ENCODE assay signal across 8 mouse cellular contexts in genomic region chr7:141194830-141195229, GRCm38 (mm10). TPM values are rescaled to one million over a fixed set of nuclear protein-coding genes. Genes with fewer than 3 reads are reported as not detected.
DNase-seq lines count a peak whose midpoint lies in the region; ATAC-seq and TF ChIP-seq lines count a peak whose summit lies in the region.

No protein-coding gene starts in this region.

- ATAC-seq in embryonic facial prominence, embryonic 11.5 days (replicated peaks; ENCODE audit: insufficient number of reproducible peaks, low FRiP score, low TSS enrichment, low read depth) = peak; percentile 35
- ATAC-seq in limb, embryonic 14.5 days (ENCODE audit: low FRiP score, low read depth) = peak; percentile 31
- peak; percentile 15 for ATAC-seq in midbrain, embryonic 16.5 days

- no peak for TF ChIP-seq CTCF in kidney, adult 2 months (conservative IDR thresholded peaks at IDR 0.05; ENCODE audit: insufficient read depth, insufficient read length, low read depth, low read length)

- 1% methylated on average over 28 of the region's 28 CpGs for WGBS in embryonic facial prominence, embryonic 11.5 days
- WGBS in kidney, adult 2 months = 1% methylated on average over 28 of the region's 28 CpGs
- under 1% methylated on average over 28 of the region's 28 CpGs for WGBS in limb, embryonic 14.5 days
- WGBS in midbrain, embryonic 16.5 days = under 1% methylated on average over 28 of the region's 28 CpGs

- no peaks in the 10 kb centered on the region for H3K27me3 ChIP-seq in embryonic facial prominence, embryonic 11.5 days (ENCODE audit: control insufficient read depth, insufficient read depth, low read length)
- no peaks in the 10 kb centered on the region for H3K27me3 ChIP-seq in kidney, adult 2 months (replicated peaks; ENCODE audit: control insufficient read depth, insufficient read depth, low read length)
- no peaks in the 10 kb centered on the region for H3K27me3 ChIP-seq in limb, embryonic 14.5 days (ENCODE audit: control insufficient read depth, insufficient read depth, low read length)
- H3K27me3 ChIP-seq in midbrain, embryonic 16.5 days (ENCODE audit: control insufficient read depth, insufficient read depth, low read depth, low read length) = no peaks in the 10 kb centered on the region

- H3K4me3 ChIP-seq in embryonic facial prominence, embryonic 11.5 days (ENCODE audit: low read depth, low read length) = peak overlapping the region; percentile 88
- H3K4me3 ChIP-seq in kidney, adult 2 months (ENCODE audit: insufficient read depth, low read depth, low read length) = peak overlapping the region; percentile 93
- H3K4me3 ChIP-seq in limb, embryonic 14.5 days (replicated peaks; ENCODE audit: low read length) = peak overlapping the region; percentile 92
- peak overlapping the region; percentile 94 for H3K4me3 ChIP-seq in midbrain, embryonic 16.5 days (ENCODE audit: low read depth, low read length)

- peak overlapping the region; percentile 31 for H3K27ac ChIP-seq in embryonic facial prominence, embryonic 11.5 days (replicated peaks; ENCODE audit: low read depth, low read length)
- H3K27ac ChIP-seq in kidney, adult 2 months (ENCODE audit: insufficient read depth, low read depth, low read length) = peak overlapping the region; percentile 88
- H3K27ac ChIP-seq in limb, embryonic 14.5 days (replicated peaks; ENCODE audit: low read depth, low read length) = peak overlapping the region; percentile 72
- peak overlapping the region; percentile 80 for H3K27ac ChIP-seq in midbrain, embryonic 16.5 days (ENCODE audit: low read length)

- H3K4me1 ChIP-seq in embryonic facial prominence, embryonic 11.5 days (ENCODE audit: control insufficient read depth, insufficient read depth, low read length) = peaks cover 3% of the 10 kb centered on the region; the same call in 1 of the 2 replicates
- H3K4me1 ChIP-seq in kidney, adult 2 months (ENCODE audit: control insufficient read depth, insufficient read depth, low read length) = peaks cover 8% of the 10 kb centered on the region; the same call in 1 of the 2 replicates
- peaks cover 13% of the 10 kb centered on the region for H3K4me1 ChIP-seq in limb, embryonic 14.5 days (ENCODE audit: control insufficient read depth, insufficient read depth, low read length)
- H3K4me1 ChIP-seq in midbrain, embryonic 16.5 days (ENCODE audit: control insufficient read depth, insufficient read depth, low read length) = peaks cover 30% of the 10 kb centered on the region

- peak overlapping the region; percentile 75 for H3K4me2 ChIP-seq in embryonic facial prominence, embryonic 11.5 days (ENCODE audit: low read depth, low read length)
- peak overlapping the region; percentile 95 for H3K4me2 ChIP-seq in limb, embryonic 14.5 days (replicated peaks; ENCODE audit: low read depth, low read length, severe bottlenecking)
- peak overlapping the region; percentile 99 for H3K4me2 ChIP-seq in midbrain, embryonic 16.5 days (ENCODE audit: low read length)

- no peaks in the 10 kb centered on the region for H3K9me3 ChIP-seq in embryonic facial prominence, embryonic 11.5 days (replicated peaks; ENCODE audit: control insufficient read depth, low read length)
- H3K9me3 ChIP-seq in limb, embryonic 14.5 days (ENCODE audit: control insufficient read depth, low read length) = no peaks in the 10 kb centered on the region
- no peaks in the 10 kb centered on the region for H3K9me3 ChIP-seq in midbrain, embryonic 16.5 days (replicated peaks; ENCODE audit: control insufficient read depth, low read length, poor library complexity, severe bottlenecking)

- peak overlapping the region; percentile 54 for H3K9ac ChIP-seq in embryonic facial prominence, embryonic 11.5 days (replicated peaks; ENCODE audit: low read length)
- peak overlapping the region; percentile 35 for H3K9ac ChIP-seq in limb, embryonic 14.5 days (ENCODE audit: low read depth, low read length, severe bottlenecking)
- peak overlapping the region; percentile 91 for H3K9ac ChIP-seq in midbrain, embryonic 16.5 days (ENCODE audit: low read depth, low read length)

- H3K36me3 ChIP-seq in embryonic facial prominence, embryonic 11.5 days (replicated peaks; ENCODE audit: control insufficient read depth, insufficient read depth, low read depth, low read length) = peaks cover 3% of the 10 kb centered on the region
- peaks cover 2% of the 10 kb centered on the region; the same call in 1 of the 2 replicates for H3K36me3 ChIP-seq in kidney, adult 2 months (ENCODE audit: control insufficient read depth, insufficient read depth, low read length)
- H3K36me3 ChIP-seq in limb, embryonic 14.5 days (ENCODE audit: control insufficient read depth, insufficient read depth, low read length) = peaks cover 31% of the 10 kb centered on the region
- peaks cover 23% of the 10 kb centered on the region for H3K36me3 ChIP-seq in midbrain, embryonic 16.5 days (ENCODE audit: control insufficient read depth, insufficient read depth, low read length)

- peak; percentile 77 for DNase-seq in 3134 (ENCODE audit: extremely low read depth, insufficient read length, low spot score)
- peak; percentile 94 for DNase-seq in adrenal gland, postnatal 10 days
- peak; percentile 97 for DNase-seq in embryonic facial prominence, embryonic 11.5 days (ENCODE audit: low spot score)
- DNase-seq in heart, adult 18-20 months = peak; percentile 89 to 90
- DNase-seq in kidney, adult 2 months = peak; percentile 95
- peak; percentile 85 for DNase-seq in limb, embryonic 14.5 days (ENCODE audit: low spot score)
- DNase-seq in spleen, postnatal 10 days (ENCODE audit: low spot score in 2 of 2) = peak; percentile 95 to 99

- no peak for TF ChIP-seq POLR2A in kidney, adult 2 months (IDR thresholded peaks at IDR 0.05; ENCODE audit: low read depth, low read length)
- TF ChIP-seq POLR2A in limb, embryonic 14.5 days (IDR thresholded peaks at IDR 0.05; ENCODE audit: borderline replicate concordance, extremely low read depth, insufficient read depth, insufficient read length) = no peak

RNA-seq across cellular contexts. Expression of gene Lrrc56, which starts 0.9 kb away (rescaled TPM):
- total RNA-seq in adrenal gland, postnatal 10 days (2021) = 1 to 10 TPM; 6.8 to 8.6 TPM
- 8.2 and 8.7 TPM in 2 replicates for polyA plus RNA-seq in embryonic facial prominence, embryonic 11.5 days (2014; fragmentation: Nextera tagmentation; extraction: Ambion mirVana)
- total RNA-seq in heart, adult 18-20 months (2021) = 1 to 10 TPM; 2.0 to 3.4 TPM
- 9.6 and 13.5 TPM in 2 replicates for polyA plus RNA-seq in kidney, adult 2 months (2012; rRNA removed)
- polyA plus RNA-seq in limb, embryonic 14.5 days (2012; rRNA removed) = 14.8 and 17.8 TPM in 2 replicates
- 5.8 and 8.3 TPM in 2 replicates for polyA plus RNA-seq in limb, embryonic 14.5 days (2014; fragmentation: Nextera tagmentation; extraction: Ambion mirVana)
- 11.5 and 12.7 TPM in 2 replicates for polyA plus RNA-seq in midbrain, embryonic 16.5 days (2015; fragmentation: Nextera tagmentation; extraction: Ambion mirVana)

RNA-seq across cellular contexts. Expression of gene Hras, which starts 1.0 kb away (rescaled TPM):
- total RNA-seq in adrenal gland, postnatal 10 days (2021) = 10 to 100 TPM; 87.8 to 91.9 TPM
- polyA plus RNA-seq in embryonic facial prominence, embryonic 11.5 days (2014; fragmentation: Nextera tagmentation; extraction: Ambion mirVana) = 91.4 and 91.7 TPM in 2 replicates
- total RNA-seq in heart, adult 18-20 months (2021) = 100 to 1,000 TPM in 1 of 2 experiments, 10 to 100 TPM in 1; 91.4 to 103 TPM
- 93.5 and 96.0 TPM in 2 replicates for polyA plus RNA-seq in kidney, adult 2 months (2012; rRNA removed)
- polyA plus RNA-seq in limb, embryonic 14.5 days (2012; rRNA removed) = 111 and 112 TPM in 2 replicates
- polyA plus RNA-seq in limb, embryonic 14.5 days (2014; fragmentation: Nextera tagmentation; extraction: Ambion mirVana) = 136 and 143 TPM in 2 replicates
- 139 and 144 TPM in 2 replicates for polyA plus RNA-seq in midbrain, embryonic 16.5 days (2015; fragmentation: Nextera tagmentation; extraction: Ambion mirVana)

RNA-seq across cellular contexts. Expression of gene Lmntd2, which starts 19.1 kb away (rescaled TPM):
- under 1 TPM; 0.27 to 0.55 TPM for total RNA-seq in adrenal gland, postnatal 10 days (2021)
- polyA plus RNA-seq in embryonic facial prominence, embryonic 11.5 days (2014; fragmentation: Nextera tagmentation; extraction: Ambion mirVana) = 2.5 and 2.6 TPM in 2 replicates
- total RNA-seq in heart, adult 18-20 months (2021) = not detected
- 5.7 and 6.0 TPM in 2 replicates for polyA plus RNA-seq in kidney, adult 2 months (2012; rRNA removed)
- 6.6 and 6.9 TPM in 2 replicates for polyA plus RNA-seq in limb, embryonic 14.5 days (2012; rRNA removed)
- 0.95 and 1.7 TPM in 2 replicates for polyA plus RNA-seq in limb, embryonic 14.5 days (2014; fragmentation: Nextera tagmentation; extraction: Ambion mirVana)
- polyA plus RNA-seq in midbrain, embryonic 16.5 days (2015; fragmentation: Nextera tagmentation; extraction: Ambion mirVana) = 0.23 and 0.81 TPM in 2 replicates

RNA-seq across cellular contexts. Expression of gene Rassf7, which starts 20.8 kb away (rescaled TPM):
- total RNA-seq in adrenal gland, postnatal 10 days (2021) = 1 to 10 TPM; 6.5 to 7.8 TPM
- 33.0 and 34.5 TPM in 2 replicates for polyA plus RNA-seq in embryonic facial prominence, embryonic 11.5 days (2014; fragmentation: Nextera tagmentation; extraction: Ambion mirVana)
- total RNA-seq in heart, adult 18-20 months (2021) = under 1 TPM; 0.57 to 0.87 TPM
- polyA plus RNA-seq in kidney, adult 2 months (2012; rRNA removed) = 59.1 and 72.2 TPM in 2 replicates
- 40.0 and 44.8 TPM in 2 replicates for polyA plus RNA-seq in limb, embryonic 14.5 days (2012; rRNA removed)
- 30.9 and 31.7 TPM in 2 replicates for polyA plus RNA-seq in limb, embryonic 14.5 days (2014; fragmentation: Nextera tagmentation; extraction: Ambion mirVana)
- 19.8 and 21.2 TPM in 2 replicates for polyA plus RNA-seq in midbrain, embryonic 16.5 days (2015; fragmentation: Nextera tagmentation; extraction: Ambion mirVana)

RNA-seq across cellular contexts. Expression of gene Rnh1, which starts 22.2 kb away (rescaled TPM):
- 100 to 1,000 TPM; 150 to 155 TPM for total RNA-seq in adrenal gland, postnatal 10 days (2021)
- polyA plus RNA-seq in embryonic facial prominence, embryonic 11.5 days (2014; fragmentation: Nextera tagmentation; extraction: Ambion mirVana) = 82.0 and 93.5 TPM in 2 replicates
- 10 to 100 TPM; 71.5 to 77.6 TPM for total RNA-seq in heart, adult 18-20 months (2021)
- 159 and 190 TPM in 2 replicates for polyA plus RNA-seq in kidney, adult 2 months (2012; rRNA removed)
- polyA plus RNA-seq in limb, embryonic 14.5 days (2012; rRNA removed) = 92.3 and 105 TPM in 2 replicates
- 190 and 216 TPM in 2 replicates for polyA plus RNA-seq in limb, embryonic 14.5 days (2014; fragmentation: Nextera tagmentation; extraction: Ambion mirVana)
- polyA plus RNA-seq in midbrain, embryonic 16.5 days (2015; fragmentation: Nextera tagmentation; extraction: Ambion mirVana) = 35.3 and 37.8 TPM in 2 replicates

Comparison
In these comparisons a context has a peak if more than half of its experiments do, and no peak if none do; other contexts are left out.
1. Peak in every context shown above with its lines: DNase-seq, ATAC-seq, H3K4me3 ChIP-seq and H3K27ac ChIP-seq.
2. H3K27ac ChIP-seq: peak in every context shown above with its lines; median percentile 88 in kidney, adult 2 months; 80 in midbrain, embryonic 16.5 days; 72 in limb, embryonic 14.5 days; 31 in embryonic facial prominence, embryonic 11.5 days.
3. H3K9ac ChIP-seq: peak in every context shown above with its lines; median percentile 91 in midbrain, embryonic 16.5 days; 54 in embryonic facial prominence, embryonic 11.5 days; 35 in limb, embryonic 14.5 days.